In the genomic region with DNA sequence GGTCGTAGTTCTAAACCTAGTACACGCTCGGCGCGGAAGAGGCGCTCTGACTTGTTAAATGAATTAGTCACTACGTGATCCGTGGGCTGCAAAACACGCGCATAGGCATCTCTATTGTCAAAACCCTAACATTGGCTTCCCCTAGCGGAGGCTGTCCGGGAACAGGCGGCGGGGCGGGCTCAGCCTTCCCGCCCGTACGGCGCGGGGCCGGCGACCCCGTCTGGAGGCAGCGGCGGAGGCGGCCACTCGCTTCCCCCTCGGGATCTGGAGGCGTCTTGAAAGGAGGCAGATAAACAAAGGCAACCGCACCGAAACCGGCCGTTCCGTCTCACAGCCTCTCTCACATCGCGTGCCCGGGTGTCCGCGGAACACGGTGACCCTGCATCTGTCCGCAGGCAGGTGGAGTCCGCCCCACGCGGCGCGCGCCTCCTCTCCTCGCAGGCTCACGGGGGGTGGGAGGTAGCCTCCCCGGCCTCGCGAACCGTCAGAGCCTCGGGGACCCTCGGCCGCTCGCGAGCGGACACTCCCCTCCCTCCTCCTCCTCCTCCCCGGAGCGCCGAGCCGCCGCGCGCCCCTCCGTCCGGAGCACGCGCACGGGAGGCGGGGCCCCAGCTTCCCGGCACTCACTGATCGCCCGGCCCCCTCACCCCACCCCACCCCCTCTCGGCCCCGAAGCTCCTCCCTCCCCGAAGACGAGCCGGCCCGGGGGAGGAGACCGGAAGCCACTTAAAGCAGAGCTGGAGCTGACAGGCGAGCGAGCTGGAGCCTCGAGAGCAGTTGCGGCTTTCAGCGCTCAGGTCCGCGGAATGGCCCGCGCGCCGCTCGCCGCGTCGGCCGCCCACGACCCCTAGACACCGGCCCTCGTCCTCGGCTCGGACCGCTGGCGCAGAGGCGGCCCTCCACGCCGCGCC, we compare ENCODE assay signal across 8 mouse cellular contexts. TPM values are rescaled to one million over a fixed set of nuclear protein-coding genes. Genes with fewer than 3 reads are reported as not detected.
DNase-seq lines count a peak whose midpoint lies in the region; ATAC-seq and TF ChIP-seq lines count a peak whose summit lies in the region.

A gene (plus strand): TSS at position 720 of the 911 bp plus-strand sequence.

- H3K9me3 ChIP-seq in G1E (replicated peaks): no peaks in the 10 kb centered on the region
- H3K9me3 ChIP-seq in forebrain, embryonic 16.5 days (ENCODE audit: control insufficient read depth, low read length): no peaks in the 10 kb centered on the region
- H3K9me3 ChIP-seq in lung, embryonic 14.5 days (ENCODE audit: low read depth, low read length): no peaks in the 10 kb centered on the region

- ATAC-seq in G1E (ENCODE audit: extremely low read depth, insufficient number of reproducible peaks, low FRiP score, poor library complexity, severe bottlenecking): peak; percentile 85
- ATAC-seq in forebrain, embryonic 16.5 days: peak; percentile 94
- peak; percentile 91 for ATAC-seq in lung, embryonic 14.5 days (ENCODE audit: insufficient read depth)

- under 1% methylated on average over 101 of the region's 109 CpGs for WGBS in forebrain, embryonic 16.5 days
- WGBS in lung, embryonic 14.5 days: under 1% methylated on average over 104 of the region's 109 CpGs
- WGBS in olfactory bulb, adult 2 months: under 1% methylated on average over 102 of the region's 109 CpGs
- WGBS in thymus, adult 2 months: under 1% methylated on average over 108 of the region's 109 CpGs

- H3K4me1 ChIP-seq in G1E (ENCODE audit: insufficient read depth, low read depth, low read length): peaks cover 18% of the 10 kb centered on the region
- H3K4me1 ChIP-seq in forebrain, embryonic 16.5 days (replicated peaks; ENCODE audit: control insufficient read depth, insufficient read depth, low read length): no peaks in the 10 kb centered on the region
- H3K4me1 ChIP-seq in lung, embryonic 14.5 days (ENCODE audit: insufficient read depth): no peaks in the 10 kb centered on the region
- no peaks in the 10 kb centered on the region for H3K4me1 ChIP-seq in olfactory bulb, adult 2 months (ENCODE audit: control insufficient read depth, insufficient read depth, low read length)
- H3K4me1 ChIP-seq in thymus, adult 2 months (replicated peaks; ENCODE audit: control insufficient read depth, insufficient read depth, low read length): no peaks in the 10 kb centered on the region

- no peak for TF ChIP-seq CTCF in G1E (IDR thresholded peaks at IDR 0.05; ENCODE audit: low read depth, low read length)
- peak; percentile 71 for TF ChIP-seq CTCF in layer of hippocampus, adult 2 months (conservative IDR thresholded peaks at IDR 0.05)
- TF ChIP-seq CTCF in lung, embryonic 14.5 days (IDR thresholded peaks at IDR 0.05; ENCODE audit: low read depth): peak; percentile 44
- TF ChIP-seq CTCF in olfactory bulb, adult 2 months (IDR thresholded peaks at IDR 0.05; ENCODE audit: insufficient read depth, low read depth, low read length): peak; percentile 22; the same call in 1 of the 2 replicates
- TF ChIP-seq CTCF in thymus, adult 2 months (IDR thresholded peaks at IDR 0.05; ENCODE audit: borderline replicate concordance, control insufficient read depth, extremely low read depth, insufficient read depth, low read length, poor library complexity): peak; percentile 61; the same call in 1 of the 2 replicates

- TF ChIP-seq POLR2A in olfactory bulb, adult 2 months (IDR thresholded peaks at IDR 0.05; ENCODE audit: insufficient read depth, low read depth, low read length): peak; percentile 96
- TF ChIP-seq POLR2A in thymus, adult 2 months (IDR thresholded peaks at IDR 0.05; ENCODE audit: control insufficient read depth, extremely low read depth, insufficient read depth, low read length, poor library complexity): peak; percentile 98

- H3K27ac ChIP-seq in forebrain, embryonic 16.5 days (ENCODE audit: low read length): peak within 1 kb of the TSS; percentile 99
- peak within 1 kb of the TSS; percentile 98 for H3K27ac ChIP-seq in layer of hippocampus, adult 2 months
- peak within 1 kb of the TSS; percentile 99 for H3K27ac ChIP-seq in lung, embryonic 14.5 days (ENCODE audit: low read depth)
- H3K27ac ChIP-seq in olfactory bulb, adult 2 months (ENCODE audit: insufficient read depth, low read depth, low read length): peak within 1 kb of the TSS; percentile 97
- H3K27ac ChIP-seq in thymus, adult 2 months (ENCODE audit: control insufficient read depth, insufficient read depth, low read length): peak within 1 kb of the TSS; percentile 7

- peak within 1 kb of the TSS; percentile 91 for H3K4me3 ChIP-seq in G1E (ENCODE audit: low read depth, low read length)
- peak within 1 kb of the TSS; percentile 96 for H3K4me3 ChIP-seq in forebrain, embryonic 16.5 days (replicated peaks; ENCODE audit: low read length)
- peak within 1 kb of the TSS; percentile 97 for H3K4me3 ChIP-seq in layer of hippocampus, adult 2 months
- peak within 1 kb of the TSS; percentile 91 for H3K4me3 ChIP-seq in lung, embryonic 14.5 days (ENCODE audit: low read depth, low read length)
- peak within 1 kb of the TSS; percentile 79 for H3K4me3 ChIP-seq in olfactory bulb, adult 2 months (ENCODE audit: insufficient read depth, low read depth, low read length)
- H3K4me3 ChIP-seq in thymus, adult 2 months (ENCODE audit: control insufficient read depth, insufficient read depth, low read length): peak within 1 kb of the TSS; percentile 78

- H3K9ac ChIP-seq in forebrain, embryonic 16.5 days (replicated peaks; ENCODE audit: low read depth, low read length): peak within 1 kb of the TSS; percentile 97
- H3K9ac ChIP-seq in lung, embryonic 14.5 days: peak within 1 kb of the TSS; percentile 92

- peaks cover 3% of the 10 kb centered on the region for H3K27me3 ChIP-seq in G1E (ENCODE audit: insufficient read depth, low read length)
- H3K27me3 ChIP-seq in forebrain, embryonic 16.5 days (replicated peaks; ENCODE audit: control insufficient read depth, insufficient read depth, low read length): no peaks in the 10 kb centered on the region
- no peaks in the 10 kb centered on the region for H3K27me3 ChIP-seq in lung, embryonic 14.5 days (ENCODE audit: insufficient read depth, low read length)
- H3K27me3 ChIP-seq in thymus, adult 2 months (ENCODE audit: control insufficient read depth, insufficient read depth, low read length): no peaks in the 10 kb centered on the region

- peak; percentile 93 for DNase-seq in G1E (ENCODE audit: low spot score)
- peak; percentile 88 to 89 for DNase-seq in cerebellum, adult 18-20 months
- peak; percentile 90 to 93 for DNase-seq in heart, postnatal 36 days
- DNase-seq in layer of hippocampus, adult 2 months (ENCODE audit: low spot score in 2 of 2): peak; percentile 89 to 93
- peak; percentile 95 for DNase-seq in lung, embryonic 14.5 days
- peak; percentile 90 for DNase-seq in thymus, adult 2 months

- peak within 1 kb of the TSS; percentile 78 for H3K4me2 ChIP-seq in forebrain, embryonic 16.5 days (ENCODE audit: low read length)
- peak within 1 kb of the TSS; percentile 80 for H3K4me2 ChIP-seq in lung, embryonic 14.5 days

- H3K36me3 ChIP-seq in G1E (replicated peaks): peaks cover 10% of the 10 kb centered on the region
- no peaks in the 10 kb centered on the region; the same call in 1 of the 2 replicates for H3K36me3 ChIP-seq in forebrain, embryonic 16.5 days (ENCODE audit: control insufficient read depth, insufficient read depth)
- H3K36me3 ChIP-seq in lung, embryonic 14.5 days (ENCODE audit: insufficient read depth): peaks cover 11% of the 10 kb centered on the region
- no peaks in the 10 kb centered on the region for H3K36me3 ChIP-seq in thymus, adult 2 months (ENCODE audit: control insufficient read depth, insufficient read depth, low read length)

- intact Hi-C loops in heart, postnatal 36 days (cut with DNase I): loop anchor here (2.0 to 5.0 kb wide), 5 partner anchors 86 to 444 kb away; no protein-coding TSS in a partner anchor

RNA-seq across cellular contexts. Expression of the gene that starts here (rescaled TPM):
- 17.8 and 19.3 TPM in 2 replicates for total RNA-seq in G1E (2014; fragmentation: Nextera tagmentation)
- 22.6 TPM in 2 replicates for total RNA-seq in G1E (2017)
- polyA plus RNA-seq in G1E (2012): 0.98 and 1.1 TPM in 2 replicates
- polyA plus RNA-seq in forebrain, embryonic 16.5 days (2015; fragmentation: Nextera tagmentation; extraction: Ambion mirVana): 33.9 and 41.4 TPM in 2 replicates
- 10 to 100 TPM; 11.7 TPM for total RNA-seq in heart, postnatal 36 days (2021)
- 10 to 100 TPM; 14.7 to 16.9 TPM for total RNA-seq in layer of hippocampus, adult 2 months (2021)
- polyA plus RNA-seq in lung, embryonic 14.5 days (2014; fragmentation: Nextera tagmentation; extraction: Ambion mirVana): 44.4 and 47.4 TPM in 2 replicates
- not detected in 2 replicates for polyA plus RNA-seq in olfactory bulb, adult 2 months (2012; ENCODE audit: insufficient read depth, insufficient read length, low replicate concordance, missing spikeins)
- 6.3 and 6.6 TPM in 2 replicates for polyA plus RNA-seq in thymus, adult 2 months (2012; rRNA removed)

Comparison
In these comparisons a context has a peak if more than half of its experiments do, and no peak if none do; other contexts are left out.
1. Peak in every context shown above with its lines: DNase-seq, ATAC-seq, H3K4me3 ChIP-seq and H3K27ac ChIP-seq.
2. H3K27ac ChIP-seq: peak in every context shown above with its lines; median percentile 99 in forebrain, embryonic 16.5 days; 99 in lung, embryonic 14.5 days; 98 in layer of hippocampus, adult 2 months; 97 in olfactory bulb, adult 2 months; 7 in thymus, adult 2 months.